Mouse (Mus musculus) liver, postnatal 0 days (tissue): ENCODE results near the gene Prss23. TPM values are rescaled to one million over a fixed set of nuclear protein-coding genes. Genes with fewer than 3 reads are reported as not detected.

Experiments used
- ATAC-seq: fragments of 200-750 bp; cut with Nextera tagmentation; 2 replicates; pipeline ENCODE4 v1.8.0; 2017; ENCODE audit warnings: mild to moderate bottlenecking, moderate library complexity
- DNase-seq: peaks from one replicate; pipeline ENCODE4 v3.0.0-alpha.2; 2016
- H3K27ac ChIP-seq: fragments of 300-500 bp; sonication (generic); 2 replicates; pipeline ENCODE4 v1.5.1; 2014; ENCODE audit warnings: antibody characterized with exemption, moderate library complexity, mild to moderate bottlenecking, low read depth
- H3K27me3 ChIP-seq: fragments of 300-500 bp; sonication (generic); 2 replicates; pipeline ENCODE4 v1.6.1; 2014; ENCODE audit warnings: low read length, control low read depth, mixed read lengths; ENCODE audit not compliant: insufficient read depth
- H3K36me3 ChIP-seq: fragments of 300-500 bp; sonication (generic); replicated peaks from 2 replicates; pipeline ENCODE4 v1.6.1; 2014; ENCODE audit warnings: mild to moderate bottlenecking, control low read depth, low read length, moderate library complexity, mixed read lengths; ENCODE audit not compliant: insufficient read depth
- H3K4me1 ChIP-seq: fragments of 300-500 bp; sonication (generic); 2 replicates; pipeline ENCODE4 v1.6.1; 2014; ENCODE audit warnings: antibody characterized with exemption, mild to moderate bottlenecking, control low read depth; ENCODE audit not compliant: insufficient read depth
- H3K4me2 ChIP-seq: fragments of 300-500 bp; sonication (generic); 2 replicates; pipeline ENCODE4 v1.6.1; 2014; ENCODE audit warnings: low read depth, mild to moderate bottlenecking, low read length, moderate library complexity, mixed read lengths
- H3K4me3 ChIP-seq: fragments of 300-500 bp; sonication (generic); 2 replicates; pipeline ENCODE4 v1.5.1; 2014; ENCODE audit warnings: low read depth, low read length
- H3K9ac ChIP-seq: fragments of 300-500 bp; sonication (generic); replicated peaks from 2 replicates; pipeline ENCODE4 v1.6.1; 2014; ENCODE audit warnings: mild to moderate bottlenecking, moderate library complexity
- H3K9me3 ChIP-seq: fragments of 300-500 bp; sonication (generic); 2 replicates; pipeline ENCODE4 v1.6.1; 2016; ENCODE audit warnings: mild to moderate bottlenecking, control low read depth, low read length, mixed read lengths
- CTCF ChIP-seq: sonication (generic); IDR thresholded peaks from 2 replicates; pipeline ENCODE4 v1.5.1; 2016; ENCODE audit warnings: antibody characterized with exemption, low read depth
- EP300 ChIP-seq: IDR thresholded peaks from 2 replicates; pipeline ENCODE4 v1.6.1; 2016; ENCODE audit warnings: antibody characterized with exemption, low read depth, mild to moderate bottlenecking
- WGBS: fragments of 180-500 bp; shearing (Covaris S2); extraction: QIAGEN DNeasy Blood & Tissue Kit; methylation state at CpG from one replicate; pipeline ENCODE4 v1.1.7; 2014; ENCODE audit not compliant: insufficient replicate concordance; 5-methylcytosine and 5-hydroxymethylcytosine counted together
- polyA plus RNA-seq: library from polyadenylated mRNA; unstranded; fragments of >200 nt; fragmentation: Nextera tagmentation; extraction: Ambion mirVana; gene quantifications from 2 replicates; pipeline ENCODE4 v1.2.1, GENCODE M21; 2015

Prss23 gene
- polyA plus RNA-seq, 1 experiment from 2014 or later: 6.9 TPM

GRCm38 (mm10) chr7:89462646-89463207, 64.3 kb downstream of the Prss23 start:
- Histone ChIP-seq H3K9me3 (no peaks in the 10 kb centered on the region), H3K36me3 (no peaks in the 10 kb centered on the region), H3K4me1 (no peaks in the 10 kb centered on the region; the same call in 1 of the 2 replicates), H3K27ac (no peak overlapping the region), H3K4me3 (no peak overlapping the region), H3K9ac (no peak overlapping the region), H3K27me3 (no peaks in the 10 kb centered on the region), H3K4me2 (no peak overlapping the region)
- peak; percentile 80 for ATAC-seq
- DNase-seq: no peak
- TF ChIP-seq CTCF (no peak), EP300 (no peak)
- WGBS: 75% methylated on average over 5 of the region's 5 CpGs

GRCm38 (mm10) chr7:89461351-89461750, 65.6 kb downstream of the Prss23 start:
- WGBS: 76% methylated on average over 3 of the region's 3 CpGs
- TF ChIP-seq EP300: no peak
- no peak for TF ChIP-seq CTCF
- H3K9ac ChIP-seq: no peak overlapping the region
- H3K27me3 ChIP-seq: no peaks in the 10 kb centered on the region
- ATAC-seq (no peak), DNase-seq (no peak)
- H3K4me3 ChIP-seq: no peak overlapping the region
- H3K36me3 ChIP-seq: no peaks in the 10 kb centered on the region
- no peaks in the 10 kb centered on the region for H3K9me3 ChIP-seq
- no peaks in the 10 kb centered on the region; the same call in 1 of the 2 replicates for H3K4me1 ChIP-seq
- H3K4me2 ChIP-seq: no peak overlapping the region
- no peak overlapping the region for H3K27ac ChIP-seq

GRCm38 (mm10) chr7:89460911-89461310, 66.1 kb downstream of the Prss23 start:
- no peaks in the 10 kb centered on the region for H3K27me3 ChIP-seq
- H3K9me3 ChIP-seq: no peaks in the 10 kb centered on the region
- no peak overlapping the region for H3K4me2 ChIP-seq
- TF ChIP-seq EP300: no peak
- TF ChIP-seq CTCF: no peak
- H3K4me3 ChIP-seq: no peak overlapping the region
- no peak overlapping the region for H3K27ac ChIP-seq
- no peaks in the 10 kb centered on the region for H3K36me3 ChIP-seq
- DNase-seq (no peak), ATAC-seq (no peak)
- H3K4me1 ChIP-seq: no peaks in the 10 kb centered on the region; the same call in 1 of the 2 replicates
- H3K9ac ChIP-seq: no peak overlapping the region

- no peaks in the 10 kb centered on the region; the same call in 1 of the 2 replicates for H3K4me1 ChIP-seq
- ATAC-seq (no peak), DNase-seq (no peak)
- H3K9ac ChIP-seq: no peak overlapping the region
- H3K27ac ChIP-seq: no peak overlapping the region
- no peak overlapping the region for H3K4me2 ChIP-seq
- 22% methylated on average over 2 of the region's 2 CpGs for WGBS
- no peaks in the 10 kb centered on the region for H3K36me3 ChIP-seq
- no peaks in the 10 kb centered on the region for H3K27me3 ChIP-seq
- H3K4me3 ChIP-seq: no peak overlapping the region
- TF ChIP-seq EP300 (no peak), CTCF (no peak)
- H3K9me3 ChIP-seq: no peaks in the 10 kb centered on the region
Measured at GRCm38 (mm10) chr7:89459691-89460090, 67.3 kb downstream of the Prss23 start.

Other genes with a start within 250 kb of the Prss23 start
- gene Tmem135, start 123.0 kb downstream of the Prss23 start, polyA plus RNA-seq: 31.7 and 32.4 TPM in 2 replicates
- gene Fzd4, start 122.8 kb downstream of the Prss23 start, polyA plus RNA-seq: 4.5 and 4.7 TPM in 2 replicates
- 0.34 TPM in 2 replicates for gene Me3, start 105.2 kb upstream of the Prss23 start, polyA plus RNA-seq